15 mouse cellular contexts compared by ENCODE assay signal in the genomic region with DNA sequence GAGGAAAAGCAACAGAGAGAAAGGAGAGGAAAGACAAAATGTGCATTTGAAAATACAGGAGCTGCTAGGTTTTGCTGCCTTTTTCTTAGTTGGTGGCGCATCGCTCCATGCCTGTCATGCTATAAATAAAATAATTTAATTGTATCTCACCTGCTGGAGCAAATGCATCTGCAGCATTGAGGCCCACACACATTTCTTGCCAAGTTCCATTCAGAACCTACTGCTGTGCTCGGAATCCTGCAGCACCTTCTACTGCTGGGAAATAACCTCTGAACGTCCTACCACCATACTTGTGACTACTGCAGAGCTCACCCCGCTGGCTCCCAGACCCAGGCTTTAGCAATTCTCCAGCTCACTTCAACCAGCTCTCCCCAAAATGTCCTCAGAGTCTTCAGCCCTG. TPM values are rescaled to one million over a fixed set of nuclear protein-coding genes. Genes with fewer than 3 reads are reported as not detected.
"Had no signal": no experiment of that assay in that cellular context is flagged by ENCODE, and none has a peak within 500 bp of the region (broad histone marks: within the 10 kb centered on the region; RNA-seq: fewer than 3 reads in every experiment).

No protein-coding gene starts in this region.

- DNase-seq: left cerebral cortex, postnatal 4 days; liver; liver, embryonic 13.5 days; liver, postnatal 0 days; lung, adult 18-20 months; lung, adult 2 months; lung, embryonic 14.5 days; lung, postnatal 10 days; lung, postnatal 14 days; lung, postnatal 36 days; lung, postnatal 4 days; midbrain, embryonic 14.5 days had no signal

RNA-seq across cellular contexts. Expression of gene Ttyh1, which starts 18.1 kb away (rescaled TPM):
- total RNA-seq: megakaryocyte, adult 5-6 weeks; megakaryocyte-erythroid progenitor cell, adult 5-6 weeks; monocyte, adult 5-6 weeks had no signal
